Mouse (Mus musculus) adrenal gland, adult 2 months (tissue): ENCODE measurements around the gene Rps24. TPM values are rescaled to one million over a fixed set of nuclear protein-coding genes. Genes with fewer than 3 reads are reported as not detected.
A peak's percentile ranks its signal among the peaks of the same experiment; 100 is the strongest.

Experiments used
- DNase-seq: peaks from one replicate; pipeline ENCODE4 v3.0.0; 2021
- polyA plus RNA-seq: library from polyadenylated mRNA; depleted of rRNA; stranded (reverse); fragments of >200 nt; gene quantifications from 2 replicates; pipeline ENCODE4 v1.2.3, GENCODE M21; 2012; rRNA removed
- total RNA-seq, 2 experiments: library from RNA; stranded (reverse); gene quantifications; 2 replicates each; pipeline ENCODE4 v1.2.3; 2021

Rps24 gene
- total and polyA plus RNA-seq, 3 experiments: 71.2 to 2,185 (median 1,786) TPM

GRCm38 (mm10) chr14:24510679-24511078 is 23.8 kb downstream of the Rps24 start:
- DNase-seq: no peak

- no peak for DNase-seq
Measured at GRCm38 (mm10) chr14:24512527-24513161, 25.7 kb downstream of the Rps24 start.

- no peak for DNase-seq
Measured at GRCm38 (mm10) chr14:24521597-24521996, 34.7 kb downstream of the Rps24 start.

GRCm38 (mm10) chr14:24525137-24525536 is 38.2 kb downstream of the Rps24 start:
- DNase-seq: no peak

- no peak for DNase-seq
Measured at GRCm38 (mm10) chr14:24525677-24526415, 38.9 kb downstream of the Rps24 start.

GRCm38 (mm10) chr14:24526440-24526839 is 39.5 kb downstream of the Rps24 start:
- DNase-seq: no peak

GRCm38 (mm10) chr14:24530228-24530627 is 43.3 kb downstream of the Rps24 start:
- peak; percentile 6 for DNase-seq

- peak; percentile 3 for DNase-seq
Measured at GRCm38 (mm10) chr14:24534865-24535545, 48.1 kb downstream of the Rps24 start.

- no peak for DNase-seq
Measured at GRCm38 (mm10) chr14:24542901-24543300, 56.0 kb downstream of the Rps24 start.

GRCm38 (mm10) chr14:24544057-24544456 is 57.1 kb downstream of the Rps24 start:
- DNase-seq: peak; percentile 34

Other genes with a start within 250 kb of the Rps24 start
- gene Dlg5, start 241.2 kb upstream of the Rps24 start, total RNA-seq: 10 to 100 TPM; 44.5 to 48.6 TPM
- gene Dlg5, start 241.2 kb upstream of the Rps24 start, polyA plus RNA-seq: 65.2 and 72.1 TPM in 2 replicates
- not detected for gene E330034G19Rik, start 193.9 kb upstream of the Rps24 start, total RNA-seq
- not detected in 2 replicates for gene E330034G19Rik, start 193.9 kb upstream of the Rps24 start, polyA plus RNA-seq
- 10 to 100 TPM; 15.2 to 18.2 TPM for gene Polr3a, start 67 bp upstream of the Rps24 start, total RNA-seq
- gene Polr3a, start 67 bp upstream of the Rps24 start, polyA plus RNA-seq: 2.6 and 4.1 TPM in 2 replicates